Mouse (Mus musculus) liver, postnatal 0 days (tissue): ENCODE data around the gene Ipo4. TPM values are rescaled to one million over a fixed set of nuclear protein-coding genes. Genes with fewer than 3 reads are reported as not detected.

ENCODE experiments used
- ATAC-seq: fragments of 200-750 bp; cut with Nextera tagmentation; 2 replicates; pipeline ENCODE4 v1.8.0; 2017; ENCODE audit warnings: mild to moderate bottlenecking, moderate library complexity
- DNase-seq: peaks from one replicate; pipeline ENCODE4 v3.0.0-alpha.2; 2016
- H3K27ac ChIP-seq: fragments of 300-500 bp; sonication (generic); 2 replicates; pipeline ENCODE4 v1.5.1; 2014; ENCODE audit warnings: antibody characterized with exemption, moderate library complexity, mild to moderate bottlenecking, low read depth
- H3K27me3 ChIP-seq: fragments of 300-500 bp; sonication (generic); 2 replicates; pipeline ENCODE4 v1.6.1; 2014; ENCODE audit warnings: low read length, control low read depth, mixed read lengths; ENCODE audit not compliant: insufficient read depth
- H3K36me3 ChIP-seq: fragments of 300-500 bp; sonication (generic); replicated peaks from 2 replicates; pipeline ENCODE4 v1.6.1; 2014; ENCODE audit warnings: mild to moderate bottlenecking, control low read depth, low read length, moderate library complexity, mixed read lengths; ENCODE audit not compliant: insufficient read depth
- H3K4me1 ChIP-seq: fragments of 300-500 bp; sonication (generic); 2 replicates; pipeline ENCODE4 v1.6.1; 2014; ENCODE audit warnings: antibody characterized with exemption, mild to moderate bottlenecking, control low read depth; ENCODE audit not compliant: insufficient read depth
- H3K4me2 ChIP-seq: fragments of 300-500 bp; sonication (generic); 2 replicates; pipeline ENCODE4 v1.6.1; 2014; ENCODE audit warnings: low read depth, mild to moderate bottlenecking, low read length, moderate library complexity, mixed read lengths
- H3K4me3 ChIP-seq: fragments of 300-500 bp; sonication (generic); 2 replicates; pipeline ENCODE4 v1.5.1; 2014; ENCODE audit warnings: low read depth, low read length
- H3K9ac ChIP-seq: fragments of 300-500 bp; sonication (generic); replicated peaks from 2 replicates; pipeline ENCODE4 v1.6.1; 2014; ENCODE audit warnings: mild to moderate bottlenecking, moderate library complexity
- H3K9me3 ChIP-seq: fragments of 300-500 bp; sonication (generic); 2 replicates; pipeline ENCODE4 v1.6.1; 2016; ENCODE audit warnings: mild to moderate bottlenecking, control low read depth, low read length, mixed read lengths
- CTCF ChIP-seq: sonication (generic); IDR thresholded peaks from 2 replicates; pipeline ENCODE4 v1.5.1; 2016; ENCODE audit warnings: antibody characterized with exemption, low read depth
- EP300 ChIP-seq: IDR thresholded peaks from 2 replicates; pipeline ENCODE4 v1.6.1; 2016; ENCODE audit warnings: antibody characterized with exemption, low read depth, mild to moderate bottlenecking
- WGBS: fragments of 180-500 bp; shearing (Covaris S2); extraction: QIAGEN DNeasy Blood & Tissue Kit; methylation state at CpG from one replicate; pipeline ENCODE4 v1.1.7; 2014; ENCODE audit not compliant: insufficient replicate concordance; 5-methylcytosine and 5-hydroxymethylcytosine counted together
- polyA plus RNA-seq: library from polyadenylated mRNA; unstranded; fragments of >200 nt; fragmentation: Nextera tagmentation; extraction: Ambion mirVana; gene quantifications from 2 replicates; pipeline ENCODE4 v1.2.1, GENCODE M21; 2015

The Ipo4 gene
- polyA plus RNA-seq, 1 experiment from 2014 or later, result 16.6 TPM

GRCm38 (mm10) chr14:55617822-55618221 lies 17.9 kb downstream of the Ipo4 start, which contains the start of gene Rec8:
Rec8 (plus strand) TSS chr14:55618037.
- 28% methylated on average over 21 of the region's 21 CpGs for WGBS
- no peaks in the 10 kb centered on the region for H3K9me3 ChIP-seq
- H3K9ac ChIP-seq, result peak within 1 kb of the TSS; percentile 50
- peaks cover 8% of the 10 kb centered on the region; the same call in 1 of the 2 replicates for H3K27me3 ChIP-seq
- peaks cover 21% of the 10 kb centered on the region for H3K4me1 ChIP-seq
- ATAC-seq (peak; percentile 71), DNase-seq (peak; percentile 62)
- H3K4me2 ChIP-seq, result peak within 1 kb of the TSS; percentile 72
- peak within 1 kb of the TSS; percentile 22; the same call in 1 of the 2 replicates for H3K27ac ChIP-seq
- TF ChIP-seq EP300 (no peak), CTCF (peak; percentile 45)
- no peaks in the 10 kb centered on the region for H3K36me3 ChIP-seq
- peak within 1 kb of the TSS; percentile 39 for H3K4me3 ChIP-seq

- no peak for DNase-seq
- H3K9ac ChIP-seq, result no peak overlapping the region
- TF ChIP-seq CTCF, result no peak
- no peak for TF ChIP-seq EP300
- no peaks in the 10 kb centered on the region for H3K36me3 ChIP-seq
- 70% methylated on average over 2 of the region's 2 CpGs for WGBS
- H3K4me1 ChIP-seq, result peaks cover 21% of the 10 kb centered on the region
- no peak overlapping the region for H3K4me2 ChIP-seq
- no peak overlapping the region; the same call in 1 of the 2 replicates for H3K27ac ChIP-seq
- H3K4me3 ChIP-seq, result no peak overlapping the region
- H3K9me3 ChIP-seq, result no peaks in the 10 kb centered on the region
- no peak for ATAC-seq
- H3K27me3 ChIP-seq, result peaks cover 8% of the 10 kb centered on the region; the same call in 1 of the 2 replicates
These were observed 18.9 kb downstream of the Ipo4 start for GRCm38 (mm10) chr14:55616844-55617243.

GRCm38 (mm10) chr14:55615876-55616275 lies 19.9 kb downstream of the Ipo4 start:
- DNase-seq (no peak), ATAC-seq (no peak)
- WGBS, result 56% methylated on average over 2 of the region's 2 CpGs
- H3K27me3 ChIP-seq, result peaks cover 8% of the 10 kb centered on the region; the same call in 1 of the 2 replicates
- no peak overlapping the region for H3K9ac ChIP-seq
- TF ChIP-seq CTCF (no peak), EP300 (no peak)
- no peak overlapping the region for H3K4me2 ChIP-seq
- peaks cover 21% of the 10 kb centered on the region for H3K4me1 ChIP-seq
- H3K4me3 ChIP-seq, result no peak overlapping the region
- H3K27ac ChIP-seq, result peak overlapping the region; percentile 48; the same call in 1 of the 2 replicates
- 0 out of 2 replicates have a peak, but pooled peaks cover 2% of the 10 kb centered on the region for H3K36me3 ChIP-seq
- H3K9me3 ChIP-seq, result no peaks in the 10 kb centered on the region

- no peak overlapping the region for H3K4me2 ChIP-seq
- peaks cover 14% of the 10 kb centered on the region for H3K36me3 ChIP-seq
- H3K4me1 ChIP-seq, result peaks cover 21% of the 10 kb centered on the region
- ATAC-seq (peak; percentile 81), DNase-seq (no peak)
- H3K9ac ChIP-seq, result no peak overlapping the region
- peaks cover 8% of the 10 kb centered on the region; the same call in 1 of the 2 replicates for H3K27me3 ChIP-seq
- H3K4me3 ChIP-seq, result no peak overlapping the region
- TF ChIP-seq EP300, result peak; percentile 94
- peak; percentile 7; the same call in 1 of the 2 replicates for TF ChIP-seq CTCF
- H3K9me3 ChIP-seq, result no peaks in the 10 kb centered on the region
- peak overlapping the region; percentile 77 for H3K27ac ChIP-seq
- 48% methylated on average over 7 of the region's 7 CpGs for WGBS
These were observed 21.1 kb downstream of the Ipo4 start for GRCm38 (mm10) chr14:55614565-55615178.

- Histone ChIP-seq H3K4me2 (no peak overlapping the region), H3K27me3 (0 out of 2 replicates have a peak, but pooled peaks cover 2% of the 10 kb centered on the region), H3K4me3 (no peak overlapping the region), H3K9ac (no peak overlapping the region), H3K4me1 (peaks cover 15% of the 10 kb centered on the region), H3K9me3 (no peaks in the 10 kb centered on the region), H3K36me3 (peaks cover 27% of the 10 kb centered on the region), H3K27ac (peak overlapping the region; percentile 31; the same call in 1 of the 2 replicates)
- WGBS, result 59% methylated on average over 6 of the region's 6 CpGs
- no peak for DNase-seq
- ATAC-seq, result no peak
- TF ChIP-seq CTCF (no peak), EP300 (no peak)
These were observed 22.4 kb downstream of the Ipo4 start for GRCm38 (mm10) chr14:55613346-55613745.

GRCm38 (mm10) chr14:55608339-55608738 lies 27.4 kb downstream of the Ipo4 start:
- DNase-seq (no peak), ATAC-seq (no peak)
- peaks cover 58% of the 10 kb centered on the region for H3K36me3 ChIP-seq
- H3K9ac ChIP-seq, result no peak overlapping the region
- no peak overlapping the region for H3K4me2 ChIP-seq
- TF ChIP-seq EP300 (no peak), CTCF (no peak)
- H3K4me3 ChIP-seq, result no peak overlapping the region
- no peaks in the 10 kb centered on the region for H3K27me3 ChIP-seq
- no peak overlapping the region for H3K27ac ChIP-seq
- WGBS, result 95% methylated on average over 6 of the region's 6 CpGs
- H3K4me1 ChIP-seq, result peaks cover 27% of the 10 kb centered on the region
- H3K9me3 ChIP-seq, result no peaks in the 10 kb centered on the region
